Comparison of ENCODE assay signal across 20 mouse cellular contexts in the genomic region with DNA sequence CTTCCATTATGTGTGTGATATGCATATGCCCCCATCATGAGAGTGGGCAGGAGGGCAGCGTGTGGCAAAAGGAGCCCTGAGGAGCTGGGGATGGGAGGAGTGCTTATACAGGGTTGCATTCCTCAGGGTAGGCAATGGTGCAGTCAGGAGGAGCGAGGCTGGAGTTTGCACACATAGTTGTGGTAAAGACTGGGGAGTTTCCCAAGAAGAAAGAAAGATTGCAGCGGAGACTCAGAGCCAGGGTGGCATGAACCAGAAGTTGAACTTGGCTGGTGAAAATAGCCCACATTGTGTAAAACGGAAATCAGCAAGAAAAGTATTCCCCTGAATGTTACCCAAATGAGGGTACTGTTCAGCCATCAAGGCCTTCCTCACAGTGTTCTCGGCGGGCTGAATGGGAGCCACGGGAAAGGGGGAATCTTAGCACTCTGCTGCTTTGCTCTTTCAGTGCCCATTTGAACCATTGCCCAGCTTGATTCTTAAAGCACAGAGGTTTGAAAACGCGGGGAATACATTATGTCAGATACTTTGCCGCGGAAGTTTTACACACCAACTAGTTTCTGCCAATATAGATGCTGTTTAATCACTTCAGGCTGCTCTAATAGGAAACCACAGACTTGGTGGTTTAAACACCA.
DNase-seq lines count a peak whose midpoint lies in the region; ATAC-seq and TF ChIP-seq lines count a peak whose summit lies in the region.
"Had no signal": no experiment of that assay in that cellular context is flagged by ENCODE, and none has a peak within 500 bp of the region (broad histone marks: within the 10 kb centered on the region; RNA-seq: fewer than 3 reads in every experiment).

No protein-coding gene starts in this region.

- in situ Hi-C loops in Patski (cut with MboI; ENCODE audit: low pct_unique_long_range_greater_than_20kb), result no loop called here

- ATAC-seq in forebrain, embryonic 14.5 days, result no peak
- no peak for ATAC-seq in forebrain, postnatal 0 days
- ATAC-seq in midbrain, embryonic 11.5 days (ENCODE audit: low FRiP score), result no peak
- no peak for ATAC-seq in midbrain, embryonic 15.5 days (replicated peaks)
- peak; percentile 87 for ATAC-seq in Patski
- no peak for ATAC-seq in midbrain, embryonic 14.5 days (ENCODE audit: low FRiP score, low TSS enrichment)

- TF ChIP-seq CTCF in forebrain, postnatal 0 days (IDR thresholded peaks at IDR 0.05; ENCODE audit: low read depth), result no peak
- TF ChIP-seq CTCF in Patski (IDR thresholded peaks at IDR 0.05), result no peak

- peak overlapping the region; percentile 1; the same call in 1 of the 2 replicates for H3K27ac ChIP-seq in forebrain, embryonic 14.5 days (ENCODE audit: low read depth, low read length)
- no peak overlapping the region for H3K27ac ChIP-seq in forebrain, postnatal 0 days (ENCODE audit: low read depth, low read length)
- no peak overlapping the region for H3K27ac ChIP-seq in midbrain, embryonic 11.5 days (ENCODE audit: low read depth, low read length)
- H3K27ac ChIP-seq in midbrain, embryonic 15.5 days, result no peak overlapping the region
- H3K27ac ChIP-seq in midbrain, embryonic 14.5 days (replicated peaks; ENCODE audit: low read depth, low read length), result no peak overlapping the region
- H3K27ac ChIP-seq: embryonic facial prominence, embryonic 13.5 days; heart, adult 2 months; heart, embryonic 15.5 days; limb, embryonic 10.5 days; neural tube, embryonic 13.5 days had no signal

- POLR2A ChIA-PET in Patski (lab: Charles Lee), result no interaction called here

- DNase-seq in forebrain, embryonic 14.5 days (ENCODE audit: low spot score), result peak; percentile 74
- no peak for DNase-seq in forebrain, postnatal 0 days
- peak; percentile 86 for DNase-seq in midbrain, embryonic 11.5 days (ENCODE audit: low spot score, missing footprints)
- DNase-seq in Patski (ENCODE audit: low read depth, low spot score), result peak; percentile 64
- DNase-seq in midbrain, embryonic 14.5 days, result peak; percentile 34
- no peak for DNase-seq in embryo, embryonic 10 days (ENCODE audit: low spot score)
- DNase-seq: gastrocnemius, postnatal 10 days; heart, adult 2 months; kidney, adult 2 months; kidney, postnatal 14 days; lung, adult 2 months; lung, postnatal 36 days; right cerebral cortex, postnatal 4 days; thymus, postnatal 4 days had no signal

- H3K36me3 ChIP-seq in forebrain, embryonic 14.5 days (ENCODE audit: control insufficient read depth, insufficient read depth, low read length), result no peaks in the 10 kb centered on the region
- H3K36me3 ChIP-seq in forebrain, postnatal 0 days (ENCODE audit: insufficient read depth), result no peaks in the 10 kb centered on the region
- no peaks in the 10 kb centered on the region for H3K36me3 ChIP-seq in midbrain, embryonic 11.5 days (ENCODE audit: control insufficient read depth, insufficient read depth, low read length)
- no peaks in the 10 kb centered on the region for H3K36me3 ChIP-seq in midbrain, embryonic 15.5 days (replicated peaks)
- H3K36me3 ChIP-seq in midbrain, embryonic 14.5 days (ENCODE audit: control insufficient read depth, insufficient read depth, low read length), result no peaks in the 10 kb centered on the region
- H3K36me3 ChIP-seq: embryonic facial prominence, embryonic 13.5 days; heart, embryonic 15.5 days; limb, embryonic 10.5 days; neural tube, embryonic 13.5 days had no signal

- WGBS in forebrain, embryonic 14.5 days, result 29% methylated on average over 11 of the region's 11 CpGs
- WGBS in forebrain, postnatal 0 days, result 29% methylated on average over 11 of the region's 11 CpGs
- 74% methylated on average over 11 of the region's 11 CpGs for WGBS in midbrain, embryonic 11.5 days
- WGBS in midbrain, embryonic 15.5 days, result 57% methylated on average over 11 of the region's 11 CpGs
- WGBS in midbrain, embryonic 14.5 days, result 51% methylated on average over 11 of the region's 11 CpGs

- peaks cover 29% of the 10 kb centered on the region for H3K4me1 ChIP-seq in forebrain, embryonic 14.5 days (ENCODE audit: control insufficient read depth, insufficient read depth, low read length)
- H3K4me1 ChIP-seq in forebrain, postnatal 0 days (ENCODE audit: insufficient read depth), result peaks cover 17% of the 10 kb centered on the region; the same call in 1 of the 2 replicates
- H3K4me1 ChIP-seq in midbrain, embryonic 11.5 days (ENCODE audit: control insufficient read depth, insufficient read depth, low read length), result peaks cover 26% of the 10 kb centered on the region
- peaks cover 23% of the 10 kb centered on the region for H3K4me1 ChIP-seq in midbrain, embryonic 15.5 days
- peaks cover 32% of the 10 kb centered on the region for H3K4me1 ChIP-seq in midbrain, embryonic 14.5 days (ENCODE audit: control insufficient read depth, insufficient read depth, low read length)

- no peaks in the 10 kb centered on the region for H3K9me3 ChIP-seq in forebrain, embryonic 14.5 days (replicated peaks; ENCODE audit: control insufficient read depth, low read length)
- H3K9me3 ChIP-seq in forebrain, postnatal 0 days (ENCODE audit: low read length), result no peaks in the 10 kb centered on the region
- H3K9me3 ChIP-seq in midbrain, embryonic 11.5 days (ENCODE audit: control insufficient read depth, low read length), result no peaks in the 10 kb centered on the region
- H3K9me3 ChIP-seq in midbrain, embryonic 15.5 days, result no peaks in the 10 kb centered on the region
- no peaks in the 10 kb centered on the region for H3K9me3 ChIP-seq in midbrain, embryonic 14.5 days (ENCODE audit: control insufficient read depth, low read length)
- H3K9me3 ChIP-seq: embryonic facial prominence, embryonic 13.5 days; heart, embryonic 15.5 days; limb, embryonic 10.5 days; neural tube, embryonic 13.5 days had no signal

- no peaks in the 10 kb centered on the region for H3K27me3 ChIP-seq in forebrain, embryonic 14.5 days (replicated peaks; ENCODE audit: control insufficient read depth, insufficient read depth, low read length)
- no peaks in the 10 kb centered on the region for H3K27me3 ChIP-seq in forebrain, postnatal 0 days (ENCODE audit: insufficient read depth, low read length)
- peaks cover 5% of the 10 kb centered on the region; the same call in 1 of the 2 replicates for H3K27me3 ChIP-seq in midbrain, embryonic 11.5 days (ENCODE audit: control insufficient read depth, insufficient read depth, low read length)
- no peaks in the 10 kb centered on the region for H3K27me3 ChIP-seq in midbrain, embryonic 15.5 days (replicated peaks)
- no peaks in the 10 kb centered on the region for H3K27me3 ChIP-seq in Patski
- H3K27me3 ChIP-seq in midbrain, embryonic 14.5 days (ENCODE audit: control insufficient read depth, insufficient read depth, low read length), result no peaks in the 10 kb centered on the region
- H3K27me3 ChIP-seq: heart, embryonic 15.5 days had no signal

- H3K4me3 ChIP-seq in forebrain, embryonic 14.5 days (ENCODE audit: low read depth, low read length), result no peak overlapping the region
- H3K4me3 ChIP-seq in forebrain, postnatal 0 days (ENCODE audit: low read depth, low read length), result no peak overlapping the region
- no peak overlapping the region for H3K4me3 ChIP-seq in midbrain, embryonic 11.5 days (ENCODE audit: low read depth, low read length)
- no peak overlapping the region for H3K4me3 ChIP-seq in midbrain, embryonic 15.5 days
- no peak overlapping the region for H3K4me3 ChIP-seq in midbrain, embryonic 14.5 days (replicated peaks; ENCODE audit: low read depth, low read length)
- H3K4me3 ChIP-seq: embryonic facial prominence, embryonic 13.5 days; heart, adult 2 months; heart, embryonic 15.5 days; limb, embryonic 10.5 days; neural tube, embryonic 13.5 days had no signal

- H3K4me2 ChIP-seq in forebrain, embryonic 14.5 days (ENCODE audit: low read length), result no peak overlapping the region
- H3K4me2 ChIP-seq in forebrain, postnatal 0 days (ENCODE audit: low read depth), result no peak overlapping the region
- no peak overlapping the region for H3K4me2 ChIP-seq in midbrain, embryonic 11.5 days
- no peak overlapping the region for H3K4me2 ChIP-seq in midbrain, embryonic 15.5 days
- H3K4me2 ChIP-seq in midbrain, embryonic 14.5 days (ENCODE audit: low read length), result no peak overlapping the region
- H3K4me2 ChIP-seq: embryonic facial prominence, embryonic 13.5 days; heart, embryonic 15.5 days; liver, embryonic 11.5 days; neural tube, embryonic 13.5 days had no signal

- H3K9ac ChIP-seq in forebrain, embryonic 14.5 days (ENCODE audit: low read length), result no peak overlapping the region
- H3K9ac ChIP-seq in forebrain, postnatal 0 days, result no peak overlapping the region
- no peak overlapping the region for H3K9ac ChIP-seq in midbrain, embryonic 11.5 days (ENCODE audit: low read length)
- no peak overlapping the region for H3K9ac ChIP-seq in midbrain, embryonic 15.5 days
- no peak overlapping the region for H3K9ac ChIP-seq in midbrain, embryonic 14.5 days (replicated peaks; ENCODE audit: low read length)
- H3K9ac ChIP-seq: embryonic facial prominence, embryonic 13.5 days; heart, embryonic 15.5 days; neural tube, embryonic 13.5 days had no signal

- CTCF ChIA-PET in Patski (lab: Charles Lee), result no interaction called here

Comparison
In these comparisons a context has a peak if more than half of its experiments do, and no peak if none do; other contexts are left out.
1. DNase-seq: peak in forebrain, embryonic 14.5 days (single experiment), midbrain, embryonic 11.5 days (single experiment), Patski (single experiment) and midbrain, embryonic 14.5 days (single experiment); none in forebrain, postnatal 0 days (single experiment) and embryo, embryonic 10 days (single experiment).